In the genomic region with DNA sequence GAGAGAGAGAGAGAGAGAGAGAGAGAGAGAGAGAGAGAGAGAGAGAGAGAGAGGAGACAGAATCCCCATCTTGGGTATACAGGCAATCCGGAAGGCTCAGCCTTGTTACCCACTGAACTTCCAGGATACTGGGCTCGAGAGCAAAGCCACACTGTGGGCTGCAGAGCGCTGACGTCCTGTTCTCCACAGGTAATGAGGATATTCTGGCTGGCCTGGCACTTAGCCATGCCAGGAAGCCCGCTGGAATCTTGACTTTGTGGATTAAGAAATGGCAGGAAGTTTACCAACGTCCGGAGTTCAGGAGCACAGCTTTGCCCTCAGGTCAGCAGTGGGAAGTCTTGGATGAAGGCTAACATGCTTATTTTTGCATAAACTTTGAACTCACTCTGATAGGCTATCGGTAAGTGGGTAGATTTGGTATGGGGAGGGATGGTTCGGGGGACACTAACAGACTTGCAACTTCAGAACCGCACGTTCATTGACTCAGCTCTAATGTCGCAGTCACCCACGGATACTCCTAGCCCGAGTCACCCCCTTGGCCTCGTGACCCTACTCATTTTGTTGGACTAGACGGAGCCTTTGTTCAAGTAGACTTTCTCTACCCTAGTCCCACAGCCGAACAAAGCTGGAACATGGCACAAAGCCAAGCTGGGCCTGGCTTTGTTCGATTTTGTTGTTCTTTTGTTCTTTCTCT, we compare ENCODE assay signal across 16 mouse cellular contexts. TPM values are rescaled to one million over a fixed set of nuclear protein-coding genes. Genes with fewer than 3 reads are reported as not detected.
DNase-seq lines count a peak whose midpoint lies in the region; ATAC-seq lines count a peak whose summit lies in the region.
"Had no signal": no experiment of that assay in that cellular context is flagged by ENCODE, and none has a peak within 500 bp of the region (broad histone marks: within the 10 kb centered on the region; RNA-seq: fewer than 3 reads in every experiment).

No protein-coding gene starts in this region.

- no peaks in the 10 kb centered on the region for H3K36me3 ChIP-seq in heart, embryonic 13.5 days
- H3K36me3 ChIP-seq in liver, embryonic 11.5 days (ENCODE audit: control insufficient read depth, insufficient read depth, low read length) = no peaks in the 10 kb centered on the region
- no peaks in the 10 kb centered on the region for H3K36me3 ChIP-seq in liver, embryonic 12.5 days
- H3K36me3 ChIP-seq: embryonic facial prominence, embryonic 13.5 days; neural tube, embryonic 13.5 days had no signal

- ATAC-seq in heart, embryonic 13.5 days (ENCODE audit: extremely low read depth, insufficient number of reproducible peaks, low FRiP score, low TSS enrichment) = no peak
- 0 out of 2 replicates have a peak, but pooled peaks have one; percentile 24 for ATAC-seq in liver, embryonic 11.5 days (replicated peaks; ENCODE audit: low FRiP score)
- no peak; the same call in 1 of the 2 replicates for ATAC-seq in liver, embryonic 12.5 days
- ATAC-seq in megakaryocyte, adult 5-6 weeks (ENCODE audit: poor library complexity, severe bottlenecking) = no peak

- DNase-seq in heart, adult 8-10 months (ENCODE audit: low spot score) = no peak
- DNase-seq in liver, embryonic 11.5 days (ENCODE audit: low spot score) = no peak
- peak; percentile 23 for DNase-seq in Muller cell, postnatal 12 days (ENCODE audit: inconsistent ontology term)
- peak; percentile 33 for DNase-seq in lung, postnatal 10 days
- DNase-seq in thymus, postnatal 14 days = no peak
- DNase-seq: adrenal gland, adult 8-10 months; B cell, adult 2 months; cerebellum, adult 2 months; gastrocnemius, postnatal 36 days; thymus, postnatal 4 days had no signal

- H3K9ac ChIP-seq in heart, embryonic 13.5 days = no peak overlapping the region
- H3K9ac ChIP-seq in liver, embryonic 11.5 days (ENCODE audit: low read depth, low read length) = no peak overlapping the region
- H3K9ac ChIP-seq in liver, embryonic 12.5 days = no peak overlapping the region
- H3K9ac ChIP-seq: embryonic facial prominence, embryonic 13.5 days; neural tube, embryonic 13.5 days had no signal

- H3K27ac ChIP-seq in heart, embryonic 13.5 days (replicated peaks) = no peak overlapping the region
- H3K27ac ChIP-seq in liver, embryonic 11.5 days (ENCODE audit: low read depth, low read length) = no peak overlapping the region; the same call in 1 of the 2 replicates
- no peak overlapping the region; the same call in 1 of the 2 replicates for H3K27ac ChIP-seq in liver, embryonic 12.5 days
- H3K27ac ChIP-seq: embryonic facial prominence, embryonic 13.5 days; neural tube, embryonic 13.5 days had no signal

- peaks cover 26% of the 10 kb centered on the region for H3K4me1 ChIP-seq in heart, embryonic 13.5 days
- H3K4me1 ChIP-seq in liver, embryonic 11.5 days (replicated peaks; ENCODE audit: control insufficient read depth, insufficient read depth, low read length) = peaks cover 33% of the 10 kb centered on the region
- peaks cover 65% of the 10 kb centered on the region for H3K4me1 ChIP-seq in liver, embryonic 12.5 days
- H3K4me1 ChIP-seq: embryonic facial prominence, embryonic 13.5 days; neural tube, embryonic 13.5 days had no signal

- H3K27me3 ChIP-seq in heart, embryonic 13.5 days (replicated peaks) = peaks cover 15% of the 10 kb centered on the region
- no peaks in the 10 kb centered on the region for H3K27me3 ChIP-seq in liver, embryonic 11.5 days (replicated peaks; ENCODE audit: control insufficient read depth, insufficient read depth, low read length)
- H3K27me3 ChIP-seq in liver, embryonic 12.5 days (replicated peaks) = peaks cover 2% of the 10 kb centered on the region; the same call in 1 of the 2 replicates
- H3K27me3 ChIP-seq: embryonic facial prominence, embryonic 13.5 days; neural tube, embryonic 13.5 days had no signal

- no peaks in the 10 kb centered on the region for H3K9me3 ChIP-seq in heart, embryonic 13.5 days
- H3K9me3 ChIP-seq in liver, embryonic 11.5 days (ENCODE audit: control insufficient read depth, low read length) = no peaks in the 10 kb centered on the region
- H3K9me3 ChIP-seq in liver, embryonic 12.5 days (replicated peaks) = no peaks in the 10 kb centered on the region
- H3K9me3 ChIP-seq: embryonic facial prominence, embryonic 13.5 days; megakaryocyte, embryonic 14.5 days; neural tube, embryonic 13.5 days had no signal

- 0 out of 2 replicates have a peak overlapping the region, but pooled peaks have one; percentile 4 for H3K4me2 ChIP-seq in heart, embryonic 13.5 days
- H3K4me2 ChIP-seq in liver, embryonic 11.5 days = peak overlapping the region; percentile 25; the same call in 1 of the 2 replicates
- H3K4me2 ChIP-seq in liver, embryonic 12.5 days = no peak overlapping the region
- H3K4me2 ChIP-seq: embryonic facial prominence, embryonic 13.5 days; neural tube, embryonic 13.5 days had no signal

- 60% methylated on average over 18 of the region's 18 CpGs for WGBS in heart, embryonic 13.5 days
- 63% methylated on average over 18 of the region's 18 CpGs for WGBS in liver, embryonic 11.5 days
- WGBS in liver, embryonic 12.5 days (ENCODE audit: insufficient replicate concordance) = 56% methylated on average over 18 of the region's 18 CpGs

- no peak overlapping the region for H3K4me3 ChIP-seq in heart, embryonic 13.5 days
- H3K4me3 ChIP-seq in liver, embryonic 11.5 days (ENCODE audit: low read depth, low read length) = no peak overlapping the region
- H3K4me3 ChIP-seq in liver, embryonic 12.5 days = no peak overlapping the region
- H3K4me3 ChIP-seq: embryonic facial prominence, embryonic 13.5 days; megakaryocyte, embryonic 14.5 days; neural tube, embryonic 13.5 days had no signal

RNA-seq across cellular contexts. Expression of a gene that starts 29.3 kb away (rescaled TPM):
- 17.2 and 18.1 TPM in 2 replicates for polyA plus RNA-seq in heart, embryonic 13.5 days (2015; fragmentation: Nextera tagmentation; extraction: Ambion mirVana)
- 10 to 100 TPM; 30.2 to 36.9 (median 32.5) TPM for total RNA-seq in heart, adult 8-10 months (2022)
- 53.3 and 62.0 TPM in 2 replicates for polyA plus RNA-seq in liver, embryonic 11.5 days (2014; fragmentation: Nextera tagmentation; extraction: Ambion mirVana)
- 45.1 and 47.0 TPM in 2 replicates for polyA plus RNA-seq in liver, embryonic 12.5 days (2016; fragmentation: Nextera tagmentation; extraction: Ambion mirVana)
- 67.1 and 69.4 TPM in 2 replicates for total RNA-seq in megakaryocyte, adult 5-6 weeks (2015)
- 96.3 and 108 TPM in 2 replicates for total RNA-seq in megakaryocyte, adult 5-6 weeks (2017)

Comparison
In these comparisons a context has a peak if more than half of its experiments do, and no peak if none do; other contexts are left out.
1. DNase-seq: peak in Muller cell, postnatal 12 days (single experiment) and lung, postnatal 10 days (single experiment); none in heart, adult 8-10 months (single experiment), liver, embryonic 11.5 days (single experiment) and thymus, postnatal 14 days (single experiment).